Comparison of ENCODE assay signal across 11 mouse cellular contexts in genomic region chr6:49985127-49985526, GRCm38 (mm10).
DNase-seq lines count a peak whose midpoint lies in the region; ATAC-seq and TF ChIP-seq lines count a peak whose summit lies in the region.
"Had no signal": no experiment of that assay in that cellular context is flagged by ENCODE, and none has a peak within 500 bp of the region (broad histone marks: within the 10 kb centered on the region; RNA-seq: fewer than 3 reads in every experiment).

No protein-coding gene starts in this region.

- H3K4me1 ChIP-seq in heart, postnatal 0 days (ENCODE audit: control insufficient read depth, insufficient read depth) = peaks cover 4% of the 10 kb centered on the region; the same call in 1 of the 2 replicates
- no peaks in the 10 kb centered on the region; the same call in 1 of the 2 replicates for H3K4me1 ChIP-seq in heart, adult 2 months (ENCODE audit: control insufficient read depth, insufficient read depth, low read length)
- H3K4me1 ChIP-seq: embryonic facial prominence, embryonic 15.5 days; liver, embryonic 12.5 days; stomach, embryonic 15.5 days had no signal

- TF ChIP-seq EP300 in heart, postnatal 0 days (IDR thresholded peaks at IDR 0.05; ENCODE audit: low read depth) = no peak
- TF ChIP-seq EP300 in heart, adult 2 months (IDR thresholded peaks at IDR 0.05; ENCODE audit: insufficient read depth, low read depth, low read length) = no peak

- WGBS in heart, postnatal 0 days = 16% methylated on average over 6 of the region's 6 CpGs
- WGBS in heart, adult 2 months = 34% methylated on average over 6 of the region's 6 CpGs

- intact Hi-C loops in heart, adult 2 months (cut with DNase I) = no loop called here

- no peaks in the 10 kb centered on the region for H3K9me3 ChIP-seq in heart, postnatal 0 days (replicated peaks; ENCODE audit: control insufficient read depth, low read length)
- H3K9me3 ChIP-seq: embryonic facial prominence, embryonic 15.5 days; liver, embryonic 12.5 days; stomach, embryonic 15.5 days had no signal

- H3K4me3 ChIP-seq in heart, postnatal 0 days (ENCODE audit: low read depth, low read length) = no peak overlapping the region
- H3K4me3 ChIP-seq in heart, adult 2 months = no peak overlapping the region
- H3K4me3 ChIP-seq: embryonic facial prominence, embryonic 15.5 days; liver, embryonic 12.5 days; stomach, embryonic 15.5 days had no signal

- peak; percentile 35 for DNase-seq in heart, postnatal 0 days (ENCODE audit: low spot score)
- DNase-seq in heart, adult 2 months = no peak
- DNase-seq in urinary bladder, postnatal 14 days (ENCODE audit: low spot score) = peak; percentile 12
- no peak for DNase-seq in urinary bladder, adult 2 months (ENCODE audit: low spot score)
- DNase-seq in kidney, postnatal 4 days = peak; percentile 82 to 87
- no peak for DNase-seq in layer of hippocampus, postnatal 14 days (ENCODE audit: low spot score in 2 of 2)
- no peak for DNase-seq in thymus, postnatal 14 days
- no peak for DNase-seq in layer of hippocampus, adult 9-10 months (ENCODE audit: low spot score)

- H3K27me3 ChIP-seq in heart, postnatal 0 days (ENCODE audit: control insufficient read depth, insufficient read depth, low read length) = 0 out of 2 replicates have a peak, but pooled peaks cover 3% of the 10 kb centered on the region
- H3K27me3 ChIP-seq in heart, adult 2 months (ENCODE audit: control insufficient read depth, insufficient read depth, low read length) = no peaks in the 10 kb centered on the region
- H3K27me3 ChIP-seq: embryonic facial prominence, embryonic 15.5 days; liver, embryonic 12.5 days; stomach, embryonic 15.5 days had no signal

- H3K36me3 ChIP-seq in heart, postnatal 0 days (replicated peaks; ENCODE audit: control insufficient read depth, insufficient read depth, low read length) = no peaks in the 10 kb centered on the region
- H3K36me3 ChIP-seq in heart, adult 2 months (ENCODE audit: control insufficient read depth, insufficient read depth, low read length) = no peaks in the 10 kb centered on the region
- H3K36me3 ChIP-seq: embryonic facial prominence, embryonic 15.5 days; liver, embryonic 12.5 days; stomach, embryonic 15.5 days had no signal

- no peak overlapping the region for H3K4me2 ChIP-seq in heart, postnatal 0 days (ENCODE audit: low read depth, low read length)
- H3K4me2 ChIP-seq: embryonic facial prominence, embryonic 15.5 days; liver, embryonic 12.5 days; stomach, embryonic 15.5 days had no signal

- H3K79me2 ChIP-seq in heart, adult 2 months (replicated peaks; ENCODE audit: control insufficient read depth, insufficient read depth, low read length) = no peaks in the 10 kb centered on the region

- no peak overlapping the region for H3K27ac ChIP-seq in heart, postnatal 0 days (ENCODE audit: low read depth)
- H3K27ac ChIP-seq in heart, adult 2 months = no peak overlapping the region
- H3K27ac ChIP-seq: embryonic facial prominence, embryonic 15.5 days; liver, embryonic 12.5 days; stomach, embryonic 15.5 days had no signal

- no peak overlapping the region for H3K9ac ChIP-seq in heart, postnatal 0 days (replicated peaks; ENCODE audit: low read depth, low read length)
- H3K9ac ChIP-seq in heart, adult 2 months (ENCODE audit: low read depth, low read length) = no peak overlapping the region
- H3K9ac ChIP-seq: embryonic facial prominence, embryonic 15.5 days; liver, embryonic 12.5 days; stomach, embryonic 15.5 days had no signal

- no peak for ATAC-seq in heart, postnatal 0 days (ENCODE audit: insufficient read depth, low read depth)
- ATAC-seq: liver, embryonic 12.5 days had no signal

- no peak for TF ChIP-seq POLR2A in heart, adult 2 months (IDR thresholded peaks at IDR 0.05; ENCODE audit: insufficient read depth, low read depth, low read length)

- no peak for TF ChIP-seq CTCF in heart, postnatal 0 days (IDR thresholded peaks at IDR 0.05; ENCODE audit: low read depth)
- no peak for TF ChIP-seq CTCF in heart, adult 2 months (IDR thresholded peaks at IDR 0.05)

Comparison
In these comparisons a context has a peak if more than half of its experiments do, and no peak if none do; other contexts are left out.
1. DNase-seq: peak in heart, postnatal 0 days (single experiment), urinary bladder, postnatal 14 days (single experiment) and kidney, postnatal 4 days (2 of 2); none in heart, adult 2 months (0 of 2), urinary bladder, adult 2 months (single experiment), layer of hippocampus, postnatal 14 days (0 of 2), thymus, postnatal 14 days (single experiment) and layer of hippocampus, adult 9-10 months (single experiment).